Mouse (Mus musculus) brain, embryonic 14.5 days (tissue): ENCODE data around the gene Lmod2.

Source experiments
- CTCF ChIP-seq: fragments of 200-500 bp; IDR thresholded peaks from 2 replicates; pipeline ENCODE4 v1.5.1; 2012; ENCODE audit warnings: inconsistent platforms, mild to moderate bottlenecking, moderate library complexity, borderline replicate concordance; ENCODE audit not compliant: insufficient read depth, insufficient read length; ENCODE audit errors: extremely low read depth
- POLR2A ChIP-seq: fragments of 200-500 bp; IDR thresholded peaks from 2 replicates; pipeline ENCODE4 v1.6.1; 2012; ENCODE audit warnings: mild to moderate bottlenecking, inconsistent platforms, borderline replicate concordance; ENCODE audit not compliant: poor library complexity, insufficient read depth, insufficient read length, severe bottlenecking; ENCODE audit errors: extremely low read depth

- TF ChIP-seq POLR2A (no peak), CTCF (no peak)
Measured at GRCm38 (mm10) chr6:24599639-24600038, 2.1 kb downstream of the Lmod2 start.
